Mouse (Mus musculus): Measurements from ENCODE around the gene Atxn1. TPM values are rescaled to one million over a fixed set of nuclear protein-coding genes. Genes with fewer than 3 reads are reported as not detected.

The Atxn1 gene
- polyA plus RNA-seq, 1 experiment from 2014 or later, result 2.3 TPM

DNA sequence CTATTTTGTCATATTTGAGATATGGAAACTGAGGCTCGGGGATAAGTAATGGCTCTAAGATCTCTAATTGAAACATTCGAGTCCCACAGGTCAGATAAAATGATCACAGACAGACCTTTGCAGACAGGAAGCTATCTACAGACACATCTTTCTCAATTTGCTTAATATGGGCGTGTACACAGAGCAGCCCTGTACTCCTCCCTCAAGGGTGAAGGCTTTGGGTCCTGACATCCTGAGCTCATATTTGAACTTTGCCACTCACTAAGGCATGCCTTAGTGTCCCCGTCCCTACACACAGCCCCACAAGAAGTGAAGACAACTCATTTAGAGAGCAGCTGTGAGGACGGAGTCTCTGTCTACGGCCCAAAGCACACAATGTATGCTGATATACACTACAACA is 70.6 kb downstream of the Atxn1 start:
- no peaks in the 10 kb centered on the region for H3K36me3 ChIP-seq (replicated peaks)
- WGBS (ENCODE audit: insufficient replicate concordance), result 40% methylated on average over 6 of the region's 6 CpGs
- H3K4me2 ChIP-seq, result no peak overlapping the region
- no peaks in the 10 kb centered on the region for H3K9me3 ChIP-seq (replicated peaks)
- no peak overlapping the region for H3K27ac ChIP-seq (replicated peaks)
- H3K27me3 ChIP-seq, result no peaks in the 10 kb centered on the region
- H3K9ac ChIP-seq, result no peak overlapping the region
- H3K4me1 ChIP-seq (replicated peaks), result peaks cover 22% of the 10 kb centered on the region
- no peak overlapping the region for H3K4me3 ChIP-seq (replicated peaks)
- ATAC-seq (ENCODE audit: insufficient read depth), result peak; percentile 68

DNA sequence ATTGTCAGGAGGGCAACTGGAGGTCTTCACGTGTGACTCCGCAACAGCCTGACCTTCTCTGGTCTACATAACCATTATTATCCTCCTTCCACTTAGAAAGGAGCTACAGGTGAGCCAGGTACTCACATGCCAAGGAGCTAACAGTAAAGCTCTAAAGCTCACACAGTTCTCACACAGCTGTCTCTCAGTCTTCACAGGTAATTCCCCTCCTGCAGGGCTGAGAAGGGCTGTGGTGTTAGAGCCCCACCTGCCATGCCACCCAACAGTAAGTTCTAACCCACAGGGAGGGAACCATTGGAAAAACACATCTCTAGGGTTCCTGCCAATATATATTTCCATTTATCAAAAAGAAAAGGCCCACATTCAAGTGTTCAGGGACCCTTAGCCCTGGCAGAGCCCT is 73.7 kb downstream of the Atxn1 start:
- H3K27ac ChIP-seq (replicated peaks), result no peak overlapping the region
- no peaks in the 10 kb centered on the region for H3K9me3 ChIP-seq (replicated peaks)
- WGBS (ENCODE audit: insufficient replicate concordance), result 67% methylated on average over 2 of the region's 2 CpGs
- H3K27me3 ChIP-seq, result no peaks in the 10 kb centered on the region
- H3K4me3 ChIP-seq (replicated peaks), result no peak overlapping the region
- no peak overlapping the region for H3K9ac ChIP-seq
- no peak for ATAC-seq (ENCODE audit: insufficient read depth)
- H3K4me2 ChIP-seq, result no peak overlapping the region
- no peaks in the 10 kb centered on the region for H3K36me3 ChIP-seq (replicated peaks)
- H3K4me1 ChIP-seq (replicated peaks), result peaks cover 19% of the 10 kb centered on the region

DNA sequence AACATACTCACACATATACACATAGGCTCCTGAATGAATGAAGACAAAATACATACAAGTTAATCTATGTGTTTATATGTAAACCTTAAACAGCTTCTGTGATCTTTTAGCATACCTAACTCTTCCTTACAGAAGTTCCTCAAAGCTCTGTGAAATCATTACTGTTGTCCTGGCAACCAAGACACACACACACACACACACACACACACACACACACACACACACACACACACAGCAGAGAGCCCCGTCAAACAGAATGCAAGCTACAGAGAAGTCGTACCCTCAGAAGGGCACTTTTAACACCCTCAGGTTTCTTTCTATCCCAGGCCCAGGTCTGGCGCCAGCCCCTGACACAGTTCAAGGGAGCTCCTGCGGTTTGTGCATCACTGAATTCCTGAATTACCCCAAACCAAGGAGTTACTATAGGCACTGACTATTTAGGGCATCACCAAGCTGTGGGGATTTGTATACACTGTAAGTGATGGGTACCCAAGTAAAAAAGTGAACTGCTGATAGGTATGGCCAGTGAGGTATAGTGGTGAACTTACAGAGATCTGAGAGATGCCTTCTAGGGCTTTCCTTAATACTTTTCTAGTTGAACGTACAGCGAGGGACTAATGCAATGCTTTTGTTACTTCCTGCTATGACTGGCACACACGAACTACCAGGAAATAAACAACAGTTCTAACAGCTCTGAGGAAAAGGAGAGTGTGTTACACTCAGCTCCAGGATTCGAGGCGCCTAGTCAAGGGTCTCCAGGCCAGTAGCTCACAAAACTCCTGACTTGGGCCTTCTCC is 75.7 kb downstream of the Atxn1 start:
- no peaks in the 10 kb centered on the region for H3K36me3 ChIP-seq (replicated peaks)
- no peak overlapping the region for H3K27ac ChIP-seq (replicated peaks)
- no peak for ATAC-seq (ENCODE audit: insufficient read depth)
- peaks cover 2% of the 10 kb centered on the region for H3K4me1 ChIP-seq (replicated peaks)
- H3K9ac ChIP-seq, result no peak overlapping the region
- no peak overlapping the region for H3K4me3 ChIP-seq (replicated peaks)
- 50% methylated on average over 9 of the region's 9 CpGs for WGBS (ENCODE audit: insufficient replicate concordance)
- H3K4me2 ChIP-seq, result no peak overlapping the region
- H3K9me3 ChIP-seq (replicated peaks), result no peaks in the 10 kb centered on the region
- no peaks in the 10 kb centered on the region for H3K27me3 ChIP-seq

DNA sequence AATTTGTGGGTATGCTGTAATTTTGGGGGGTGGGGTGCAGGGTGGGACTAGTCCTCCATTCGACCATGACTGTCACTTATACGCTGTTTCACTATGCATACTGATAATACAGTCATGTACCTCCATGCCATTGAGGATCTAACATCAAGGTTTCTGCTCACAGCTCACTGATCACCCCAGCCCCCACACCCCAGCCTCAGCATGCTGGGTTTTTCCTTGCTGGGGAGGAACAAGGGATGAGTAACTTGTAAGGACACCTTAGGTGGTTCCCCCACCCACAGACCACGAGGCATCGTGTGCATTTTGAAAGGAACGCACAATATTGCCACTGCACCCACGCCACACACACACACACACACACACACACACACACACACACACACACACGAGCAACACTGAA is 79.9 kb downstream of the Atxn1 start:
- no peaks in the 10 kb centered on the region; the same call in 1 of the 2 replicates for H3K4me1 ChIP-seq (replicated peaks)
- no peaks in the 10 kb centered on the region for H3K9me3 ChIP-seq (replicated peaks)
- no peak overlapping the region for H3K4me2 ChIP-seq
- H3K4me3 ChIP-seq (replicated peaks), result no peak overlapping the region
- no peaks in the 10 kb centered on the region for H3K36me3 ChIP-seq (replicated peaks)
- WGBS (ENCODE audit: insufficient replicate concordance), result 58% methylated on average over 7 of the region's 7 CpGs
- no peak for ATAC-seq (ENCODE audit: insufficient read depth)
- H3K27me3 ChIP-seq, result no peaks in the 10 kb centered on the region
- no peak overlapping the region for H3K27ac ChIP-seq (replicated peaks)
- no peak overlapping the region for H3K9ac ChIP-seq

DNA sequence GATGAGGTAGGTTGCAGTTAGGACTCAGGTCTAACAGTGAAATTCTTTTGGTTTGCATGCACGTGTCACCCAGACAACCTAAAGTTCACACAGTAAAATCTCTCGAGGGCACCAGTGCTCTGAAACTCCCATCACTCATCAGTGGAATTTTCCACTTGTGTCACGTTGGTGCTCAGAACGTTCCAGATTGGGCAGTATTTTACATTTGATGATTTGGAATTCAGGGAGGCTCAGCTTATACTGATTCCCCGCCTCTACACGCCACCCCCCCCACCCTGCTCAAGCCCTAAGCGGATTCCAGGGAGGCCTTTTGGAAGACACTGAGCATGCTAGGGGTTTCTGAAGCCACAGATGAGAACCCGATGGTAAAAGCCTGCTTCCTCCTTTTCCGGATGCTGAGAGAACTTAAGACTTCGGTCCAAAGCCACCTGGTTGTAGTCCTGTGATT is 81.0 kb downstream of the Atxn1 start:
- WGBS (ENCODE audit: insufficient replicate concordance), result 61% methylated on average over 10 of the region's 10 CpGs
- H3K4me2 ChIP-seq, result no peak overlapping the region
- no peaks in the 10 kb centered on the region; the same call in 1 of the 2 replicates for H3K4me1 ChIP-seq (replicated peaks)

DNA sequence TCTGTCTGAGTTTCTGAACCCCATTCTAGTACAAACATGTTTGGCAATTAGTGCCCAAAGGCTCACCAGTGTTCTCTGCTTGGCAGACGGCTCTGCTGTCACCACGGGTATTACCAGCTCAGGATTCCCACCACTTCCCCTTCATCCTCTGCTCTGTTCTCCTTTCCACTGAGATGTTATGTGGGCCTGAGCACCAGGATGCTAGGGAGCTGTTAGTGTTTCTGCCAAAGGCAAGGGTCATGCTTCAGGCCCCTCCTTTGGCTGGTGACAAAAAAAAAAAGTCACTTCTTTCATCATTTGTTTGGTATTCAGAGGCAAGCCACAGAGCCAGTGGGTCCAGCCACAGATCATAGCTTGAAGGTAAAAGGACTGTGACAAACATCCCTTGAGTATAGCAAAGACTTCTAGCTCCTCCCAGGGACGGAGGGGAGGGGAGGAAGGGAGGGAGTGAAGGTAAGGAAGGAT is 81.8 kb downstream of the Atxn1 start:
- Histone ChIP-seq H3K27me3 (no peaks in the 10 kb centered on the region), H3K27ac (replicated peaks) (no peak overlapping the region), H3K4me2 (no peak overlapping the region), H3K4me3 (replicated peaks) (no peak overlapping the region), H3K36me3 (replicated peaks) (no peaks in the 10 kb centered on the region), H3K9ac (no peak overlapping the region), H3K4me1 (replicated peaks) (no peaks in the 10 kb centered on the region; the same call in 1 of the 2 replicates), H3K9me3 (replicated peaks) (no peaks in the 10 kb centered on the region)
- no peak for ATAC-seq (ENCODE audit: insufficient read depth)
- 29% methylated on average over 3 of the region's 3 CpGs for WGBS (ENCODE audit: insufficient replicate concordance)

More for the DNA sequence above, 81.0 kb downstream of the Atxn1 start:
- H3K27ac ChIP-seq (replicated peaks), result no peak overlapping the region
- ATAC-seq (ENCODE audit: insufficient read depth), result no peak
- H3K9ac ChIP-seq, result no peak overlapping the region
- no peaks in the 10 kb centered on the region for H3K9me3 ChIP-seq (replicated peaks)
- no peaks in the 10 kb centered on the region for H3K36me3 ChIP-seq (replicated peaks)
- no peak overlapping the region for H3K4me3 ChIP-seq (replicated peaks)
- no peaks in the 10 kb centered on the region for H3K27me3 ChIP-seq

DNA sequence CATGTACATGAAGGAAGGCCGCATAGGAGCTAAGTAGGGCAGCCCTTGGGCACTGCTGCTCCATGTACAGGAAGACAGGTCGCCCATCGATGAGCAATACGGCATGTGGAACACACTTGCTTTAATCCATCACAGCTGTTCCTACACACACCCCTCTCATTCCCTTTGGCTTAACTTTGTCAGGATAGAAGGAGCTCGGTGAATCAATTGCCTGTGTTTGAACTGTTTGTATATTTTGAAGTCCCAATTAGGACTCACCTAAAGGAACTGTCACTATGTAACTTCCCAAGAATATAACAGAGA is 84.3 kb downstream of the Atxn1 start:
- H3K9me3 ChIP-seq (replicated peaks), result no peaks in the 10 kb centered on the region

DNA sequence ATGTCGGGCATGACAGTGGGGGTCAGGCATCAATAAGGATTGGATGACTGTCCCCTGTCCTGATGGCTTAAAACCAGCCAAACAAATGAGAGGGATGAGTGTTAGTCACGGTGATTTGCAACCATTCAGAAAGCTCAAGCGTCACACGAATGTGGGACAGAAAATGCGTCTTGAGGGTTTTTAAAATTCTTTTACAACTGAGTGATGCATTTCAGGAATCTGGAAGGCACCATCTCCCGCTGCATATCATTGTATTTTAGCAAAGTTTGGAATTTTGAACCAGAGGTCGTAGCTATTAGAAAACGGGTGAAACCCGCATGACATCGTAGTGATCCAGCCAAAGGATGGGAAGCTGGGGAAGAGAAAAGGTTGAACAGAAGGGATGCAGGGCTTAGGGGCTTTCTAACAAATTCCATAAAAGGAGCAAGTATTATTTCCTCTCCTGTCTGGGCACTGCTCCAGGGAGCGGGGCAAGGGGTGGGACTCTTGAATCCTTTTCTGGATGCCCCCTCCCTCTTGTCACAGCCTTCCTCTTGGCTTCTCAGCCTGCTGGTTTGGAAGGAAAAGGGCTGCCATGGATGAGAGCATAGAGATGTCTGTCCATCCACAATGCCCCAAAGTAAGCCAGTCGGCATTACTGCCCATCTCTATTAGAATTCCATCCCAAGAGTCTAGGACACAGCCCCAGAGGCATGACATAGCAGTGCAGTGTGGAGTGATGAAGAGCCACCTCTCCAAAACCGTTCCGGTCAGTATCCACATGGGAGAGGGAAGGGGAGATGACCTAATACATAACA is 84.9 kb downstream of the Atxn1 start:
- 80% methylated on average over 14 of the region's 14 CpGs for WGBS (ENCODE audit: insufficient replicate concordance)
- no peak for ATAC-seq (ENCODE audit: insufficient read depth)
- no peak overlapping the region for H3K27ac ChIP-seq (replicated peaks)

More for the DNA sequence above, 84.3 kb downstream of the Atxn1 start:
- no peak overlapping the region for H3K4me3 ChIP-seq (replicated peaks)
- no peaks in the 10 kb centered on the region; the same call in 1 of the 2 replicates for H3K36me3 ChIP-seq (replicated peaks)
- WGBS (ENCODE audit: insufficient replicate concordance), result 78% methylated on average over 5 of the region's 5 CpGs
- H3K27me3 ChIP-seq, result no peaks in the 10 kb centered on the region
- H3K27ac ChIP-seq (replicated peaks), result no peak overlapping the region
- no peak overlapping the region for H3K4me2 ChIP-seq
- H3K9ac ChIP-seq, result no peak overlapping the region
- no peaks in the 10 kb centered on the region; the same call in 1 of the 2 replicates for H3K4me1 ChIP-seq (replicated peaks)
- ATAC-seq (ENCODE audit: insufficient read depth), result no peak

DNA sequence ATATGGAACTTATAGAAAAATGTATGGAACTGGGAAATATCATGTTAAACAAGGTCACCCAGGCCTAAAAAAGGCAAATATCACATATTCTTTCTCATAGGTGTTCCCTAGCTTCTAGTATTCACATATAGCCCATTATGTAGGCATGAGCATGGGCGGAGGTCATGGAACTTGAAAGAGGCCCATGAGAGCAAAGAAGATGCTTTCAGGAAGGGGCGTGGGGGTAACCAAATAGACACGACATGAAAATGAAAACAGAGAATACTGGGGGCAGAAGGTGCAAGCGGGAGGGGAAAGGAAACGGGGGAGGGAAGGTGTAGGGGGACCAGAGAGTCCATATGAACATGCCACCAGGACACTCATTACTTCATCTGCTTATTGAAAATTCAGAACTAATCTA is 87.9 kb downstream of the Atxn1 start:
- Histone ChIP-seq H3K27me3 (no peaks in the 10 kb centered on the region), H3K4me3 (replicated peaks) (no peak overlapping the region), H3K4me1 (replicated peaks) (peaks cover 7% of the 10 kb centered on the region; the same call in 1 of the 2 replicates), H3K9ac (no peak overlapping the region), H3K27ac (replicated peaks) (no peak overlapping the region), H3K36me3 (replicated peaks) (peaks cover 5% of the 10 kb centered on the region), H3K4me2 (no peak overlapping the region), H3K9me3 (replicated peaks) (no peaks in the 10 kb centered on the region)
- 55% methylated on average over 5 of the region's 5 CpGs for WGBS (ENCODE audit: insufficient replicate concordance)
- no peak for ATAC-seq (ENCODE audit: insufficient read depth)

More for the DNA sequence above, 84.9 kb downstream of the Atxn1 start:
- no peaks in the 10 kb centered on the region for H3K9me3 ChIP-seq (replicated peaks)
- no peaks in the 10 kb centered on the region; the same call in 1 of the 2 replicates for H3K36me3 ChIP-seq (replicated peaks)
- no peaks in the 10 kb centered on the region for H3K27me3 ChIP-seq
- H3K4me1 ChIP-seq (replicated peaks), result no peaks in the 10 kb centered on the region; the same call in 1 of the 2 replicates
- no peak overlapping the region for H3K9ac ChIP-seq
- no peak overlapping the region for H3K4me2 ChIP-seq
- H3K4me3 ChIP-seq (replicated peaks), result no peak overlapping the region

DNA sequence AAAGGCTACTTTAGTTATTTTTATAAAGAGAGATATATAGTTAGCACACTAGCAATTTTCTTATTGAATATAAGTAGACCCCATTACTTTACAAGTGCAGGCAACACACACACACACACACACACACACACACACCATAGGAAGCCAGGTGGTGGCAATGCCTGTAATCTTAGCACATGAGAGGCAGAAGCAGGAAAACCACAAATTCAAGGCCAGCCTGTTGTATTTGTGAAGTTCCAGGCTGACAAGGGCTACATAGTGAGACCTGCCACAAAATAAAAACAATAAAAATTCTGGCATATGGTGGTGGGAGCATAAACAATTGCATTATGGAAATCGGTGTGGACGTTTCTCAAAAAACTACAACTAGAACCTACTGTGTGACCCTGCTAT is 88.4 kb downstream of the Atxn1 start:
- Histone ChIP-seq H3K9me3 (replicated peaks) (no peaks in the 10 kb centered on the region), H3K27me3 (no peaks in the 10 kb centered on the region), H3K4me1 (replicated peaks) (peaks cover 11% of the 10 kb centered on the region), H3K27ac (replicated peaks) (no peak overlapping the region), H3K4me2 (no peak overlapping the region), H3K36me3 (replicated peaks) (peaks cover 5% of the 10 kb centered on the region), H3K4me3 (replicated peaks) (no peak overlapping the region), H3K9ac (no peak overlapping the region)
- no peak for ATAC-seq (ENCODE audit: insufficient read depth)
- WGBS (ENCODE audit: insufficient replicate concordance), result 65% methylated on average over 2 of the region's 2 CpGs

DNA sequence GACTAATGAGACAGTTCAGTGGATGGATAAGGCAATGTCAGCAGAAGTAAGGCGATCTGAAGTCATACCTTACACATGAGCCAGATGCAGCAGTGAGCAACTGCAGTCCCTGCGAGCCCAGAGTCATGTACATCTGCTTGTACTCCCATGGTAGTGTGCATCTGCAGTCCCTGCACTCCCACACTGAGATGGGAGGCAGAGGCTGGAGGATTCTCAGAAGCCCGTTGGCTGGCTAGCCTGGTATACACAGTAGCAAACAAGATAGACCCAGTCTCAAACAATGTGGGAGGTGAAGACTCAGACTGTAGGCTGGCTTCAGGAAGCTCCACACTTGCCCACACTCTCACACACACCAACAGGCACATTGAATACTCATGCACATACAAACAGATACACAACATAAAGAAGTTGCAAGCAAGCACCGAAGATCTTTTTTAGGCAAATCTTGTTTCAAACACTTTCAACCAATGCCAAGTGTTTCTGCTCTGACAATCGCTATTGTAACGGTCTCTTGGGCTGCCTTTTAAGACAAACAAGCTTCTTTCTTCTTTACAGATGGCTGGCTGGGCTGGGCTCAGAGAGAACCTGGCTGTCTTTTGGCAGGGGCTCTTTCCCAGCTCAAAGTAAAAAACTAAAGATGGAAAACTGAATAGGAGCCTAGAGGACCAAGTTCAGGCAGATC is 89.0 kb downstream of the Atxn1 start:
- no peak for ATAC-seq (ENCODE audit: insufficient read depth)
- 75% methylated on average over 6 of the region's 6 CpGs for WGBS (ENCODE audit: insufficient replicate concordance)
- H3K27me3 ChIP-seq, result no peaks in the 10 kb centered on the region
- peaks cover 5% of the 10 kb centered on the region for H3K36me3 ChIP-seq (replicated peaks)
- no peak overlapping the region for H3K4me3 ChIP-seq (replicated peaks)
- H3K9me3 ChIP-seq (replicated peaks), result no peaks in the 10 kb centered on the region
- H3K9ac ChIP-seq, result no peak overlapping the region
- no peak overlapping the region for H3K27ac ChIP-seq (replicated peaks)
- H3K4me1 ChIP-seq (replicated peaks), result peaks cover 11% of the 10 kb centered on the region
- no peak overlapping the region for H3K4me2 ChIP-seq
